Mouse (Mus musculus): ENCODE measurements around the gene Hbb-bs. TPM values are rescaled to one million over a fixed set of nuclear protein-coding genes. Genes with fewer than 3 reads are reported as not detected.
"Not testable (repeated sequence)": the region's sequence is repeated elsewhere in the genome, so short reads cannot be mapped to it uniquely, and the experiment has no call there.

The Hbb-bs gene
- polyA plus RNA-seq, 1 experiment from 2014 or later = 13,531 TPM

DNA sequence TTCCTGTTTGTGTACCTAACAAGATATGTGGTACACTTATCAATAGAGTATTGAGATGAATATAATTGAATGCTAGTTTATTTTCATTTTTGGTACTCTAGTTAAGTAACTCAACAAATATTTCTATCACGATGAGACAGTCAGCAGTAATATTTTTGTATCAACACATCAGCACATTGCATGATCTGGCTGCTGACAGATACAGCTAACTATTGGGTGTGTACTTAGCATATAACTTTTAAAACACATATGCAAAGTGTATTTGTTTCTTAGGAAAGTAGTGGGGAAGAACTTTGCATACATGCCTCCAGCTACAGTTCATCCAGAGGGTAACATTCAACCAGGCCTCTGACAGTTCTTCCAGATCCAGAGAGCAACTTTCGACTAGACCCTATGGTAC, 3.3 kb downstream of the Hbb-bs start:
- ATAC-seq (ENCODE audit: low read depth) (no peak), DNase-seq (ENCODE audit: low spot score) (no peak)
- H3K4me3 ChIP-seq (ENCODE audit: low read depth, low read length) = no peak overlapping the region
- H3K4me1 ChIP-seq (ENCODE audit: control insufficient read depth, insufficient read depth, low read length) = no peaks in the 10 kb centered on the region
- no peak overlapping the region for H3K4me2 ChIP-seq (ENCODE audit: low read depth, low read length)
- H3K9me3 ChIP-seq (ENCODE audit: control insufficient read depth, low read length) = no peaks in the 10 kb centered on the region
- 82% methylated on average over 2 of the region's 2 CpGs for WGBS
- H3K27me3 ChIP-seq (replicated peaks; ENCODE audit: control insufficient read depth, insufficient read depth, low read length) = no peaks in the 10 kb centered on the region
- no peaks in the 10 kb centered on the region for H3K36me3 ChIP-seq (ENCODE audit: control insufficient read depth, insufficient read depth, low read length)
- H3K27ac ChIP-seq (replicated peaks; ENCODE audit: low read depth, low read length) = no peak overlapping the region
- H3K9ac ChIP-seq (ENCODE audit: low read depth, low read length) = no peak overlapping the region

DNA sequence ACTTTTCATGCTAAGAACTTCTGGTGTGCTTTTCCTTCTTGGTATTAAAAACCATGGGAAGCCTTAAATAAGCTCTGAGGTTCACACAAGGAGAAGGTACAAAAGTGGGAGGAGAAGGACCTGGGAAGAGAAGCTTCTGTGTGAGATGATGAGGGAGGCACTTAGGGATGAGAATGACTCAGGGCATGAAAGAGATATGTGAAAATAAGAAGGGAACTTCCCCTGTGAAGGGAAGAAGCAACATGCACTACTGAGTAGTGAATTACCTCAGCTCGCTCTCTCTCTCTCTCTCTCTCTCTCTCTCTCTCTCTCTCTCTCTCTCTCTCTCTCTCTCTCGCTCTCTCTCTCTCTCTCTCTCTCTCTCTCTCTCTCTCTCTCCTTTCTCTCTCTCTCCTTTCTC, 12.8 kb downstream of the Hbb-bs start:
- H3K9me3 ChIP-seq (ENCODE audit: control insufficient read depth, low read length); H3K4me2 ChIP-seq (ENCODE audit: low read depth, low read length); H3K4me3 ChIP-seq (ENCODE audit: low read depth, low read length); H3K36me3 ChIP-seq (ENCODE audit: control insufficient read depth, insufficient read depth, low read length); H3K4me1 ChIP-seq (ENCODE audit: control insufficient read depth, insufficient read depth, low read length); H3K27me3 ChIP-seq (replicated peaks; ENCODE audit: control insufficient read depth, insufficient read depth, low read length); H3K27ac ChIP-seq (replicated peaks; ENCODE audit: low read depth, low read length); ATAC-seq (ENCODE audit: low read depth); H3K9ac ChIP-seq (ENCODE audit: low read depth, low read length); DNase-seq (ENCODE audit: low spot score): not testable (repeated sequence)
- WGBS = no CpG with 5 or more reads among the region's 2 CpGs

DNA sequence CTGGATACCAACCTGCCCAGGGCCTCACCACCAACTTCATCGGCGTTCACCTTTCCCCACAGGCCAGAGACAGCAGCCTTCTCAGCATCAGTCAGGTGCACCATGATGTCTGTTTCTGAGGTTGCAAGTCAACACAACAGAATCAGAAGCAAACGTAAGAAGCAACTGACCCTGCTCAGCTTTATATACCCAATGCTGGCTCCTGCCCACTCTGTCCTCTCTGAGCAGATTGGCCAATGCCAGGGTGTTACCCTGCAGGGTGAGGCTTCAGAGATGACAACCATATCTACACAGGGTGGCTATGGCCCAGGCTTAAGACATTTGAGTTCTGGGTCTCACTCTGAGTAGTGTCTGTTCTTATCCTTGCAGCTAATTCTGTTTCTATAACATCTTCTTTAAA, 14.1 kb downstream of the Hbb-bs start, which contains the start of gene Hbb-bt:
Gene Hbb-bt, minus strand, starts transcription at position 231 of the 400 bp plus-strand sequence.
- WGBS = 79% methylated on average over 1 of the region's 3 CpGs
- DNase-seq (ENCODE audit: low spot score) = no peak

DNA sequence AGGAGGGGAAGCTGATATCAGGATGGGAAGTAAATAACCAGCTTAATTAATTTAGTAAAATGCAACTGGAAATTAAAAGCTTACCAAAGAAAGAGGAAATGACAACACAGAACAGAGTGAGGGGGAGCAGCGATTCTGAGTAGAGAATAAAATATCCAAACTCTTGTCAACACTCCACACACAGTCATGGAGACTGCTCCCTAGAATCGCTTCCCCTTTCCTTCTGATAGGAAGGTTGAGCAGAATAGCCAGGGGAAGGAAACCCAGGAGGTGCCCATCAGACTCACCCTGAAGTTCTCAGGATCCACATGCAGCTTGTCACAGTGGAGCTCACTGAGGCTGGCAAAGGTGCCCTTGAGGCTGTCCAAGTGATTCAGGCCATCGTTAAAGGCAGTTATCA, 14.7 kb downstream of the Hbb-bs start:
- H3K36me3 ChIP-seq (ENCODE audit: control insufficient read depth, insufficient read depth, low read length); ATAC-seq (ENCODE audit: low read depth); H3K27ac ChIP-seq (replicated peaks; ENCODE audit: low read depth, low read length); H3K27me3 ChIP-seq (replicated peaks; ENCODE audit: control insufficient read depth, insufficient read depth, low read length); H3K9me3 ChIP-seq (ENCODE audit: control insufficient read depth, low read length); H3K4me1 ChIP-seq (ENCODE audit: control insufficient read depth, insufficient read depth, low read length); H3K9ac ChIP-seq (ENCODE audit: low read depth, low read length); H3K4me3 ChIP-seq (ENCODE audit: low read depth, low read length); H3K4me2 ChIP-seq (ENCODE audit: low read depth, low read length); DNase-seq (ENCODE audit: low spot score): not testable (repeated sequence)
- WGBS = no CpG with 5 or more reads among the region's 3 CpGs

More for the DNA sequence above, 14.1 kb downstream of the Hbb-bs start, which contains the start of gene Hbb-bt:
- Histone ChIP-seq H3K9ac (ENCODE audit: low read depth, low read length) (no peak within 1 kb of the TSS), H3K4me3 (ENCODE audit: low read depth, low read length) (no peak within 1 kb of the TSS), H3K27ac (replicated peaks; ENCODE audit: low read depth, low read length) (no peak within 1 kb of the TSS), H3K9me3 (ENCODE audit: control insufficient read depth, low read length) (no peaks in the 10 kb centered on the region), H3K36me3 (ENCODE audit: control insufficient read depth, insufficient read depth, low read length) (no peaks in the 10 kb centered on the region), H3K4me2 (ENCODE audit: low read depth, low read length) (no peak within 1 kb of the TSS), H3K27me3 (replicated peaks; ENCODE audit: control insufficient read depth, insufficient read depth, low read length) (no peaks in the 10 kb centered on the region), H3K4me1 (ENCODE audit: control insufficient read depth, insufficient read depth, low read length) (no peaks in the 10 kb centered on the region)
- no peak for ATAC-seq (ENCODE audit: low read depth)

DNA sequence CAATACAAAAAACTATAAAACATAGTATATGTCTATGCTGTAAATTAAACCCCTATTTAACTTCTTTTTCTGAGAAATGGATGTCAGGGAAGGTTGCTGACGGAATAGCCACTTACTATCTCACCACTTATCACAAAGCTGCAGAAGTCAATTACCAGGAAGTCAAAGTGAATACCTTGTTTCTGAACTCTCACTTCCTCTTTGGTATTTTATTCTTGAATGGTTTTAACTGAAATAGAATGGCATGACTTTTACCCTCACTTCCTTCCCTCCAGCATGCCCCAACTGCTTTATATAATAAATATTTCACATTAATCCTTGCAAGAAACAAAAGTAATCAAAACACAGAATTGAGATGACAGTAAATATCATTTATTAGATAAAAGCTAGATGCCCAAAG, 15.7 kb downstream of the Hbb-bs start:
- Histone ChIP-seq H3K27ac (replicated peaks; ENCODE audit: low read depth, low read length) (no peak overlapping the region), H3K36me3 (ENCODE audit: control insufficient read depth, insufficient read depth, low read length) (no peaks in the 10 kb centered on the region), H3K27me3 (replicated peaks; ENCODE audit: control insufficient read depth, insufficient read depth, low read length) (no peaks in the 10 kb centered on the region), H3K9ac (ENCODE audit: low read depth, low read length) (no peak overlapping the region), H3K4me3 (ENCODE audit: low read depth, low read length) (no peak overlapping the region), H3K9me3 (ENCODE audit: control insufficient read depth, low read length) (no peaks in the 10 kb centered on the region), H3K4me1 (ENCODE audit: control insufficient read depth, insufficient read depth, low read length) (no peaks in the 10 kb centered on the region), H3K4me2 (ENCODE audit: low read depth, low read length) (no peak overlapping the region)
- no peak for DNase-seq (ENCODE audit: low spot score)
- no peak for ATAC-seq (ENCODE audit: low read depth)
- 60% methylated on average over 1 of the region's 1 CpGs for WGBS

DNA sequence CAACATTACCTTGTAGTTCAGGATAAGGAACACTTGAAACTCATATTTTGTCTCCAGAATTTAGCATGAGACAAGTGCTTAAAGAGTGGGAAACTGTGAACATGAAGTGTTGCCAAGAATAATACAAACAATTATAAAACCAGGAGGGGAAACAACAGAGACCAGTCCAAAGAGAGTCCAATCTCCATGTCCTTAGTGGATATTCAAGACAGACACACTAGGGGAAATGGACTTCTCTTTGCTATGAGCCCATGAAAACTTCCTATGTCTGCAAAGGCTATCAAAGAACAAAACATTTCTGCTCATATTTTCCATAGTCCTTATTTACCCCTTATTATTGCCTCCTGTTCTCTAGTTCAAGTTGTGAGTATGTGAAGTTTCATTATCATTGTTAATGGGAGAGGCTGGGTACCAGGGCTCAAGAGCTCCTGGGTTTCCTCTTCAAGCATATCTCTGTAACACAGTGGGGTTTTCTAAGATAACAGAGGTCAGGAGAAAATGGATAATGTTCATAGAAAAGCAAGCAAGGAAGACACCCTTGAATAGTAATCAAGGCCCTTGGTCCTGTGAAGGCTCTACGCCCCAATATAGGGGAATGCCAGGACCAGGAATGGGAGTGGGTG, 16.6 kb downstream of the Hbb-bs start:
- H3K9ac ChIP-seq (ENCODE audit: low read depth, low read length) = no peak overlapping the region
- H3K9me3 ChIP-seq (ENCODE audit: control insufficient read depth, low read length) = no peaks in the 10 kb centered on the region
- WGBS = 93% methylated on average over 1 of the region's 1 CpGs
- H3K4me2 ChIP-seq (ENCODE audit: low read depth, low read length) = no peak overlapping the region
- H3K36me3 ChIP-seq (ENCODE audit: control insufficient read depth, insufficient read depth, low read length) = no peaks in the 10 kb centered on the region
- H3K4me3 ChIP-seq (ENCODE audit: low read depth, low read length) = no peak overlapping the region
- no peaks in the 10 kb centered on the region for H3K27me3 ChIP-seq (replicated peaks; ENCODE audit: control insufficient read depth, insufficient read depth, low read length)
- no peak for ATAC-seq (ENCODE audit: low read depth)
- no peaks in the 10 kb centered on the region for H3K4me1 ChIP-seq (ENCODE audit: control insufficient read depth, insufficient read depth, low read length)
- no peak for DNase-seq (ENCODE audit: low spot score)
- H3K27ac ChIP-seq (replicated peaks; ENCODE audit: low read depth, low read length) = no peak overlapping the region

DNA sequence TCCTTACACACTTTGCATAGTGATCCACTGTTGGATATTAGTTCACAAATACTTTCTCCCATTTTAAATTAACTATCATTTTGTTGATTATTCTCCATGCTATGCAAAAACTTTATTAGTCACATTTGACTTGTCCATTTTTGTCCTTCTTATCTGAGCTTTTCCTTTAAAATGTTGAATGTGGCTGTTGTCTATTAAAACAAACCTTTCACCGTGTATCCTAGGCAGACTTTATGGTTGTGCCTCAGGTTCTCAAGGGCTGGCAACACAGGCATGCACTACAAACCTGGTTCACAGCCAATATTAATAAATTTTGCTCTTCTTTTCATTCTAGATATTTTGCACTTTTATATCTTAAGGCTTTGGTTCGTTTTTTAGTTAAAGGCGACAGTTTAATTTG, 17.1 kb downstream of the Hbb-bs start:
- Histone ChIP-seq H3K9me3 (ENCODE audit: control insufficient read depth, low read length) (no peaks in the 10 kb centered on the region), H3K27ac (replicated peaks; ENCODE audit: low read depth, low read length) (no peak overlapping the region), H3K4me2 (ENCODE audit: low read depth, low read length) (no peak overlapping the region), H3K27me3 (replicated peaks; ENCODE audit: control insufficient read depth, insufficient read depth, low read length) (no peaks in the 10 kb centered on the region), H3K36me3 (ENCODE audit: control insufficient read depth, insufficient read depth, low read length) (no peaks in the 10 kb centered on the region), H3K4me3 (ENCODE audit: low read depth, low read length) (no peak overlapping the region), H3K9ac (ENCODE audit: low read depth, low read length) (no peak overlapping the region), H3K4me1 (ENCODE audit: control insufficient read depth, insufficient read depth, low read length) (no peaks in the 10 kb centered on the region)
- DNase-seq (ENCODE audit: low spot score) = no peak
- ATAC-seq (ENCODE audit: low read depth) = no peak
- 68% methylated on average over 3 of the region's 3 CpGs for WGBS

DNA sequence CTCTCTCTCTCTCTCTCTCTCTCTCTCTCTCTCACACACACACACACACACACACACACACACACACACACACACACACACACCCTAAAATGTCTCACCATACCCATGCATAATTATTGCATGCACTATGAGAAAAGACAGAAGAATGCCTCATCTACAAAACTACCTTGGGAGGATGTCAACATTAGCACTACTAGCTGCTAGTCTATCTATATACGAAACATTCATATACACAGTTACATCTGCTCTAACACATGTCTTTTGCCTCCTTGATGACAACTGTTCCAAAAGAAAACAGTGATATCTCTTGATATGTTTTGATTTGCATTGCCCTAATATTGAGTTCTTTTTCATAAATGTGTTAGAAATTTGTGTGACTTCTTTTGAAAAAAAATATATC, 17.6 kb downstream of the Hbb-bs start:
- 87% methylated on average over 1 of the region's 1 CpGs for WGBS
- DNase-seq (ENCODE audit: low spot score) = no peak

DNA sequence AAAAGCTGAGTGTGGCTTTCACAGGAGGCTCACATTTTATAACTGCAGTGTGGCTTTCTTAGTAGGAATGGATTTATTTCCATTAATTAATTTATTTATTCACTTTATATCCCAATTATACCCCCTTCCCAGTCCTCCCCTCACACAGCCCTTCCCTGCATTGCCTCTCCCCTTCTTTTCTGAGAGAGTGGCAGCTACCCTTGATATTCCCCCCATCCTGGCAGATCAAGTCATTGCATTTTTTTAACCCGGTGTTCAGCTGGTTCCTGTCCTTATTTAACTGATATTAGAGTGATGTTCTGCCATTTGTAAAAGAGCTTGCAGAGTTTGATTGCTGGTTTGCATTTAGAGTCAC, 18.1 kb downstream of the Hbb-bs start:
- Histone ChIP-seq H3K4me3 (ENCODE audit: low read depth, low read length) (no peak overlapping the region), H3K9ac (ENCODE audit: low read depth, low read length) (no peak overlapping the region), H3K36me3 (ENCODE audit: control insufficient read depth, insufficient read depth, low read length) (no peaks in the 10 kb centered on the region), H3K4me1 (ENCODE audit: control insufficient read depth, insufficient read depth, low read length) (no peaks in the 10 kb centered on the region), H3K27ac (replicated peaks; ENCODE audit: low read depth, low read length) (no peak overlapping the region), H3K4me2 (ENCODE audit: low read depth, low read length) (no peak overlapping the region), H3K27me3 (replicated peaks; ENCODE audit: control insufficient read depth, insufficient read depth, low read length) (no peaks in the 10 kb centered on the region), H3K9me3 (ENCODE audit: control insufficient read depth, low read length) (no peaks in the 10 kb centered on the region)
- DNase-seq (ENCODE audit: low spot score) (no peak), ATAC-seq (ENCODE audit: low read depth) (no peak)
- WGBS = 78% methylated on average over 1 of the region's 1 CpGs

More for the DNA sequence above, 17.6 kb downstream of the Hbb-bs start:
- Histone ChIP-seq H3K4me1 (ENCODE audit: control insufficient read depth, insufficient read depth, low read length) (no peaks in the 10 kb centered on the region), H3K4me3 (ENCODE audit: low read depth, low read length) (no peak overlapping the region), H3K36me3 (ENCODE audit: control insufficient read depth, insufficient read depth, low read length) (no peaks in the 10 kb centered on the region), H3K9ac (ENCODE audit: low read depth, low read length) (no peak overlapping the region), H3K27me3 (replicated peaks; ENCODE audit: control insufficient read depth, insufficient read depth, low read length) (no peaks in the 10 kb centered on the region), H3K4me2 (ENCODE audit: low read depth, low read length) (no peak overlapping the region), H3K27ac (replicated peaks; ENCODE audit: low read depth, low read length) (no peak overlapping the region), H3K9me3 (ENCODE audit: control insufficient read depth, low read length) (no peaks in the 10 kb centered on the region)
- ATAC-seq (ENCODE audit: low read depth) = no peak

Data from embryonic facial prominence, embryonic 14.5 days (tissue).